Mouse (Mus musculus) adrenal gland, postnatal 10 days (tissue): ENCODE results near the gene Ece1. TPM values are rescaled to one million over a fixed set of nuclear protein-coding genes. Genes with fewer than 3 reads are reported as not detected.

Experiments
- total RNA-seq, 2 experiments: library from RNA; stranded (reverse); gene quantifications; 2 replicates each; pipeline ENCODE4 v1.2.3; 2021

The Ece1 gene
- total RNA-seq, 2 experiments from 2014 or later: 183 to 188 TPM

Other genes starting within 250 kb of the Ece1 start
- gene Rap1gap, start 197.5 kb upstream of the Ece1 start, total RNA-seq: 10 to 100 TPM; 31.3 to 48.5 TPM
- gene Alpl, start 65.9 kb upstream of the Ece1 start, total RNA-seq: 10 to 100 TPM; 11.5 to 19.7 TPM
- 10 to 100 TPM; 72.1 to 93.7 TPM for gene Eif4g3, start 130.8 kb downstream of the Ece1 start, total RNA-seq